Mouse (Mus musculus) small intestine, adult 2 months (tissue): ENCODE measurements at regions not wholly inside any gene's neighbourhood (a gene's known extent, or its start where the extent isn't known, plus 50 kb on each side); places are given as distances from the start of the nearest gene placed in this dataset.

ENCODE experiments used
- H3K27ac ChIP-seq: fragments of 200-500 bp; 2 replicates; pipeline ENCODE4 v1.5.1; 2012; ENCODE audit warnings: low read depth, low read length, control low read depth, inconsistent platforms; ENCODE audit not compliant: insufficient read depth
- H3K27me3 ChIP-seq: fragments of 200-500 bp; 2 replicates; pipeline ENCODE4 v1.6.1; 2012; ENCODE audit warnings: mild to moderate bottlenecking, moderate library complexity, low read length, inconsistent platforms; ENCODE audit not compliant: control insufficient read depth, insufficient read depth
- H3K36me3 ChIP-seq: fragments of 200-500 bp; 2 replicates; pipeline ENCODE4 v1.6.1; 2012; ENCODE audit warnings: mild to moderate bottlenecking, low read length, control low read depth, inconsistent platforms; ENCODE audit not compliant: control insufficient read depth, insufficient read depth
- H3K4me1 ChIP-seq: fragments of 200-500 bp; 2 replicates; pipeline ENCODE4 v1.6.1; 2012; ENCODE audit warnings: low read length, inconsistent platforms, mixed read lengths; ENCODE audit not compliant: control insufficient read depth, insufficient read depth, insufficient read length
- H3K4me3 ChIP-seq: fragments of 200-500 bp; 2 replicates; pipeline ENCODE4 v1.5.1; 2012; ENCODE audit warnings: low read depth, mild to moderate bottlenecking, control low read depth, inconsistent platforms, low read length, moderate library complexity
- CTCF ChIP-seq: fragments of 200-500 bp; IDR thresholded peaks from 2 replicates; pipeline ENCODE4 v1.5.1; 2012; ENCODE audit warnings: low read depth, mild to moderate bottlenecking, control low read depth, inconsistent platforms, low read length, moderate library complexity, mixed read lengths; ENCODE audit not compliant: insufficient replicate concordance, insufficient read length; ENCODE audit errors: extremely low read depth
- POLR2A ChIP-seq: fragments of 200-500 bp; IDR thresholded peaks from 2 replicates; pipeline ENCODE4 v1.6.1; 2012; ENCODE audit warnings: low read depth, mild to moderate bottlenecking, control low read depth, inconsistent platforms, low read length, moderate library complexity
- WGBS: fragments of 180-500 bp; shearing (Covaris S2); methylation state at CpG from one replicate; pipeline ENCODE4 v1.1.7; 2018; 5-methylcytosine and 5-hydroxymethylcytosine counted together

DNA sequence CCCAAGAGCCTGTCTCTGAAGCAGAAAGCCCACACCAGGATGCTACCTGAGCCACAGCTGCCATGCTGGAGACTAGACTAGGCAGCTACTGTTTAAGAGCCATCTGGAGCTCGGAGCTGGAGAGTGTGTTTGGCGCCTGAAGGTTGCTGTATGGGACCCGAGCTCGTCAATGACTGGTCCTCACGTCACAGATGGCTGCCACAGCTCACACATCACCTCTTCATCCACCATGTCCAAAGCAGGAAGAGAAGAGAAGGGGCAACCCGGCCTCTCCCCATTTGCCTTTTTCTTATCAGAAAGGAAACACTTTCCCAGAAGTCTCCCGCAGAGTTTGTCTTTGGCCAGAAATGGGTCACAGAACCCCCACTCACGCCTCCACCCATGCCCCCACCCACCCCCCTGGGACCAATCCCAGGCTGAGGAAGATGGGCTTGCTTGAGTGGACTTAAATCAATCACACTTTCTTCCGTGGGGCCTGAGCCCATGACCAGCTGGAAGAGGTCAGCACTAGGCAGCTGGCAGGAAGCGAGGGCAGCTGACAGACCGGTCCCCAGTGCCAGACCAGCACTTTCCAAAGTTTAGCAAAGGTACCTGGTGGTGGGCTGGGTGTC, 53.5 kb upstream of the Ptpn1 start:
- 60% methylated on average over 11 of the region's 11 CpGs for WGBS
- Histone ChIP-seq H3K36me3 (no peaks in the 10 kb centered on the region), H3K4me1 (0 out of 2 replicates have a peak, but pooled peaks cover 4% of the 10 kb centered on the region), H3K27ac (no peak overlapping the region), H3K27me3 (no peaks in the 10 kb centered on the region), H3K4me3 (no peak overlapping the region)
- TF ChIP-seq POLR2A (no peak), CTCF (no peak)

DNA sequence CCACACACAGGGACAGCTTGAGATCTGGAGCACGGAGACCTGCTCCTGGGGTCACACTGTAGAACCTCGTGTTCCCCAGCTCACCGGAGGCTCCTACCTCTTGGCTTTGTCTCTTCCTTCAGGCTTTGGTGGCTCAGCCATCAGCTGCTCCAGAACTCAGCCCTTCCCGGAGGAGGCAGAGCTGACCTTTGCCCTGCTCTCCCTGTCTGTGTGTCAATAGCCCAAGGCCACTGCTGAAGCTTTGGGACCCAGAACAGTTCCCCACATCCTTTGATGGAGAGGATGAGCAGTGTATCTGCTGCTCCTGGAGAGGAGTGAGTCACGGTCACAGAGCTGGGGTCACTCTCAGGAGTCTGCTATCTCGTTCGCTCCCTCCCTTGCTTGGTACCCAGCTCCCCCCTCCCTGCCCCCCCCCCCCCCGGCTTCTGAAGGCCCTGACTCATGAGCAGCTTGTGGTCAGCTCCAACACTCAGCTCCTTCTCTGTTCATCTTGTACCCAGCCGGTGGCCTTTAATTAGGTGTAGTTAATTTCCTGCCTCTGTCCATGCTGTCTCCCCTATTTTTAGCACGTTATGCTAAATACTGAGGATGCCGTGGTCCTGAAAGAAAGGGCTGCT, 54.5 kb upstream of the Ptpn1 start:
- Histone ChIP-seq H3K4me3 (no peak overlapping the region), H3K27ac (no peak overlapping the region), H3K27me3 (no peaks in the 10 kb centered on the region), H3K4me1 (0 out of 2 replicates have a peak, but pooled peaks cover 4% of the 10 kb centered on the region), H3K36me3 (no peaks in the 10 kb centered on the region)
- TF ChIP-seq CTCF: no peak
- no peak for TF ChIP-seq POLR2A
- 44% methylated on average over 11 of the region's 11 CpGs for WGBS

DNA sequence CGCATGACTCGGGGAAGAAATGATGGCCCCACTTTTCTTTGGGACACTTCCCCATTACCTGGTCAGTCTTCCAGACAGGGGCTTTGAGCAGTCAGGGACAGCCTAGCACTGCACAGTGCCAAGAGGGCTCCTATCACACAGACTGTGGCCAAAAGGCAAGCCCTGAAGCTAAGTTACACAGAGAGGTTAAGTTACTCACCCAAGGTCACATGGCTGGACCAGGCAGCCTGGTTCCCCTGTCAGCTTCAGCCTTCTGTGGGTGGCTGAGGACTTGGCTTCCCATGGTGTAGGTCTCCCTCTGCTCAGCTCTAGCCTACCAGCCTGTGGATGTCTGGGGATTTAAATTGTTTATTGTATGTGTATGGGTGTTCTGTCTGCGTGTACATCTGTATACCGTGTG, 59.4 kb upstream of the Ptpn1 start:
- H3K27me3 ChIP-seq: no peaks in the 10 kb centered on the region
- H3K4me1 ChIP-seq: 0 out of 2 replicates have a peak, but pooled peaks cover 2% of the 10 kb centered on the region
- H3K27ac ChIP-seq: no peak overlapping the region
- TF ChIP-seq CTCF: no peak
- no peak for TF ChIP-seq POLR2A
- H3K36me3 ChIP-seq: no peaks in the 10 kb centered on the region
- 91% methylated on average over 4 of the region's 4 CpGs for WGBS
- no peak overlapping the region for H3K4me3 ChIP-seq

DNA sequence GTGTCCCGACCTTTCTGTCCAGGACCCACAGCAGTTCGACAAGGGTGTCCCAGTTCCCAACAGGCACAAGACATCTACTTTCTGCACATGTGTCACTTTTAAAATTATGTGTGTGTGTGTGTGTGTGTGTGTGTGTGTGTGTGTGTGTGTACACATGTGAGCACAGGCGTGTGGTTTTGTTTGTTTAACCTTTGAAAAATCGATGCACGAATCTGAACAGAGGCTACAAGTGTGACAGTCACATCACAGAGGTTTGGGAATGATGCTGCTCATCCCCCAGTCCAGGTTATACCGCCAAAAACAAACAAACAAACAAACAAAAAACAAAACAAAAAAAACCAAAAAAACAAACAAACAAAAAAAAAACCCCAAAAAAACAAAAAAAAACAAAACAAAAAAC, 61.7 kb upstream of the Ptpn1 start:
- 72% methylated on average over 6 of the region's 6 CpGs for WGBS
- H3K4me3 ChIP-seq: no peak overlapping the region
- no peaks in the 10 kb centered on the region for H3K36me3 ChIP-seq
- TF ChIP-seq POLR2A (no peak), CTCF (no peak)
- H3K27me3 ChIP-seq: no peaks in the 10 kb centered on the region
- no peak overlapping the region for H3K27ac ChIP-seq
- peaks cover 9% of the 10 kb centered on the region; the same call in 1 of the 2 replicates for H3K4me1 ChIP-seq

DNA sequence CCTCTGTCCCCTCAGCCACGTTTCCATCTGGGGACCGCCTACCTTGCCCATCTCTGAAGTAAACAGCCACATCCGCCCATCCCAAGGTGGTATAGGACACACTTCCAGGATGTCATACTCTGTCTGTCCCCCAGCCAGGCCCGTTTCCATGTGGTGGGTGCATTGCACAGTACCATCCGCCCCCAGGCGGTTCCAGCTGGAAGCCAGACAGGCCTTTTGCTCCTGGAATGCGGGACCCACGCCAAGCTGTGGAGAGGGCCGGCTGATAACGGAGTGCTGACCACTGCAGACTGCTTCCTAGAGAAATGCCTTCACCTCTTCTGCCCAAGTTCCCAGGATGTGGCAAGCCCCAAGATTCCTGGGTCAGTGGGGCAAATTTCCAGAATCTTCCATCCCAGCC, 65.1 kb upstream of the Ptpn1 start:
- Histone ChIP-seq H3K27ac (no peak overlapping the region), H3K36me3 (no peaks in the 10 kb centered on the region)
- WGBS: 50% methylated on average over 10 of the region's 10 CpGs

DNA sequence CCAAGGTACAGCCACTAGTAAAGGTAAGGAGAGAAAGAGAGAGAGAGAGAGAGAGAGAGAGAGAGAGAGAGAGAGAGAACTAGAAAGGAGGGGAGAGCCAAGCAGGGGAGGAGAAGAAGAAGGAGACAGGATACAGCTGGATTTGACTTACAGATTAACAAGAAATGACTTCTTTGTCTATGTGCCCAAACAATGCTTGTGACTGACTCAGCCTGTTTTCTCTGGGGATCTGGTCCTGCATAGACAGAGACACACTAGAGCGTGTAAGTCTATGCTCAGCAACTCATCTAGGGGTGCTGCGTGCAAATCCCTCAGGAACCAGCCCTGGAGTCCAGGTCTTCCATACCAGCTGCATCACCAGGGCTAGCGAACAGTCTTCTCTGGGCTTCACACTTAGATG, 66.3 kb upstream of the Ptpn1 start:
- Histone ChIP-seq H3K27ac (peak overlapping the region; percentile 75), H3K36me3 (no peaks in the 10 kb centered on the region), H3K27me3 (no peaks in the 10 kb centered on the region), H3K4me3 (no peak overlapping the region), H3K4me1 (peaks cover 30% of the 10 kb centered on the region)
- 91% methylated on average over 3 of the region's 3 CpGs for WGBS
- TF ChIP-seq POLR2A (no peak), CTCF (no peak)

More for the DNA sequence above, 65.1 kb upstream of the Ptpn1 start:
- peaks cover 30% of the 10 kb centered on the region for H3K4me1 ChIP-seq
- no peak for TF ChIP-seq POLR2A
- no peak for TF ChIP-seq CTCF
- H3K4me3 ChIP-seq: no peak overlapping the region
- H3K27me3 ChIP-seq: no peaks in the 10 kb centered on the region

DNA sequence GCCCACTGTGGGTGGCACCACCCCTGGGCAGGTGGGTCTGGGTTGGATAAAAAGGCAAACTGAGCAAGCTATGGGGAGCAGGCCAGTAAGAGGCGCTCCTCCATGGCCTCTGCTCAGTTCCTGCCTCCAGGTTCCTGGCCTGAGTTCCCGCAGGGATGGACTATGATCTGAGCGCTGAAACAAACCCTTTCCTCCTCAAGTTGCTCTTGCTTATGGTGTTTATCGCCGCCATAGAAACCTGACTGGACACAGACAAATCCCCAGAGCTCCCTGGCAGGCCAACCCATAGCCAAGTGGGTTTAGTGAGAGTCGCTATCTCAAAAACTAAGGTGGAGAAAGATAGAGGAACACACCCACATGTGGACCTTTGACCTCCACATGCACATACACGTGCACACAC, 67.2 kb upstream of the Ptpn1 start:
- no peak overlapping the region for H3K4me3 ChIP-seq
- peak overlapping the region; percentile 75 for H3K27ac ChIP-seq
- H3K4me1 ChIP-seq: peaks cover 37% of the 10 kb centered on the region
- 12% methylated on average over 7 of the region's 7 CpGs for WGBS
- TF ChIP-seq POLR2A (peak; percentile 14; the same call in 1 of the 2 replicates), CTCF (no peak)
- no peaks in the 10 kb centered on the region for H3K27me3 ChIP-seq
- no peaks in the 10 kb centered on the region for H3K36me3 ChIP-seq

DNA sequence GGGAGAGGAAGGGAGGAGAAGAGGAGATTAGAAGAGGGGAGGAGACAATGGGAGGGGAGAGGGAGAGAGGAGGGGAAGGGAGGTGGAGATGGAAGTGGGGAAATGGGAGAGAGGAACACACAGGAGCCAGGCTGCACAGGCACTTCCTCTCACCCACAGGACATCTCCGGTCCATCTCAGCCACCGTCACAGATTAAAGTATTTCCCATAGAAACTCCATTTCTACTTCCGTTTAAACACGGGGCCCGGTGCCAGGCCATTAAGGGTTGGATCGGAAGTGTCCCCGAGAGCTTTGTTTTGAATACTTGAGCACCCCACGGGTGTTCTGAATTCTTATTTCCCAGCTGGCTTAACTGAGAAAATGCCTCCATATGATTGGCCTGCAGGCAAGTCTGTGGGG, 67.6 kb upstream of the Ptpn1 start:
- H3K4me1 ChIP-seq: peaks cover 37% of the 10 kb centered on the region
- 10% methylated on average over 8 of the region's 8 CpGs for WGBS
- H3K36me3 ChIP-seq: no peaks in the 10 kb centered on the region
- no peak overlapping the region for H3K4me3 ChIP-seq
- H3K27me3 ChIP-seq: no peaks in the 10 kb centered on the region
- H3K27ac ChIP-seq: peak overlapping the region; percentile 75
- TF ChIP-seq POLR2A (no peak), CTCF (no peak)
